Mouse (Mus musculus): Measurements from ENCODE around the gene Nek8. TPM values are rescaled to one million over a fixed set of nuclear protein-coding genes. Genes with fewer than 3 reads are reported as not detected.

The Nek8 gene
- polyA plus RNA-seq, 1 experiment from 2014 or later = 7.0 TPM

Small RNA genes lying within 50 kb of the gene (microRNA-seq; reads per million reads assigned to microRNA genes)
- not detected for gene Mir7653

Other genes with a start within 250 kb of the Nek8 start
- 101 and 123 TPM in 2 replicates for gene Sez6, start 245.9 kb downstream of the Nek8 start, polyA plus RNA-seq (2015; fragmentation: Nextera tagmentation; extraction: Ambion mirVana)
- gene Phf12, start 193.9 kb downstream of the Nek8 start, polyA plus RNA-seq (2015; fragmentation: Nextera tagmentation; extraction: Ambion mirVana) = 14.6 and 16.9 TPM in 2 replicates
- gene Dhrs13, start 144.4 kb downstream of the Nek8 start, polyA plus RNA-seq (2015; fragmentation: Nextera tagmentation; extraction: Ambion mirVana) = 48.2 and 55.3 TPM in 2 replicates
- 121 and 132 TPM in 2 replicates for gene Flot2, start 138.7 kb downstream of the Nek8 start, polyA plus RNA-seq (2015; fragmentation: Nextera tagmentation; extraction: Ambion mirVana)
- gene Eral1, start 96.3 kb downstream of the Nek8 start, polyA plus RNA-seq (2015; fragmentation: Nextera tagmentation; extraction: Ambion mirVana) = 30.1 and 30.9 TPM in 2 replicates
- 22.2 and 24.2 TPM in 2 replicates for gene Fam222b, start 82.0 kb downstream of the Nek8 start, polyA plus RNA-seq (2015; fragmentation: Nextera tagmentation; extraction: Ambion mirVana)
- 82.1 and 85.4 TPM in 2 replicates for gene Traf4, start 11.1 kb downstream of the Nek8 start, polyA plus RNA-seq (2015; fragmentation: Nextera tagmentation; extraction: Ambion mirVana)
- gene Tlcd1, start within 50 bp of the Nek8 start, polyA plus RNA-seq (2015; fragmentation: Nextera tagmentation; extraction: Ambion mirVana) = 19.3 and 20.0 TPM in 2 replicates
- gene Rpl23a, start 6.9 kb upstream of the Nek8 start, polyA plus RNA-seq (2015; fragmentation: Nextera tagmentation; extraction: Ambion mirVana) = 774 and 869 TPM in 2 replicates
- 66.1 and 71.0 TPM in 2 replicates for gene Rab34, start 11.8 kb upstream of the Nek8 start, polyA plus RNA-seq (2015; fragmentation: Nextera tagmentation; extraction: Ambion mirVana)
- 3.3 and 4.8 TPM in 2 replicates for gene Proca1, start 16.7 kb upstream of the Nek8 start, polyA plus RNA-seq (2015; fragmentation: Nextera tagmentation; extraction: Ambion mirVana)
- 93.2 and 97.1 TPM in 2 replicates for gene Sdf2, start 69.1 kb upstream of the Nek8 start, polyA plus RNA-seq (2015; fragmentation: Nextera tagmentation; extraction: Ambion mirVana)
- gene Supt6, start 69.3 kb upstream of the Nek8 start, polyA plus RNA-seq (2015; fragmentation: Nextera tagmentation; extraction: Ambion mirVana) = 22.9 and 25.1 TPM in 2 replicates
- gene 2610507B11Rik, start 85.1 kb upstream of the Nek8 start, polyA plus RNA-seq (2015; fragmentation: Nextera tagmentation; extraction: Ambion mirVana) = 56.5 and 65.2 TPM in 2 replicates
- 0.40 and 0.42 TPM in 2 replicates for gene BC030499, start 114.2 kb upstream of the Nek8 start, polyA plus RNA-seq (2015; fragmentation: Nextera tagmentation; extraction: Ambion mirVana)
- 6.5 and 13.1 TPM in 2 replicates for gene Spag5, start 124.9 kb upstream of the Nek8 start, polyA plus RNA-seq (2015; fragmentation: Nextera tagmentation; extraction: Ambion mirVana)
- 328 and 382 TPM in 2 replicates for gene Aldoc, start 146.3 kb upstream of the Nek8 start, polyA plus RNA-seq (2015; fragmentation: Nextera tagmentation; extraction: Ambion mirVana)
- gene Pigs, start 151.7 kb upstream of the Nek8 start, polyA plus RNA-seq (2015; fragmentation: Nextera tagmentation; extraction: Ambion mirVana) = 83.2 and 86.4 TPM in 2 replicates
- 84.3 and 88.3 TPM in 2 replicates for gene Unc119, start 166.8 kb upstream of the Nek8 start, polyA plus RNA-seq (2015; fragmentation: Nextera tagmentation; extraction: Ambion mirVana)
- gene Foxn1, start 209.9 kb upstream of the Nek8 start, polyA plus RNA-seq (2015; fragmentation: Nextera tagmentation; extraction: Ambion mirVana) = 11.8 TPM in 1 of 2 replicates, not detected in the other
- 0.42 TPM in 1 of 2 replicates, not detected in the other for gene Slc13a2, start 245.5 kb upstream of the Nek8 start, polyA plus RNA-seq (2015; fragmentation: Nextera tagmentation; extraction: Ambion mirVana)